Mouse (Mus musculus) cortical plate, adult 2 months (tissue): Measurements from ENCODE around the gene Lrrc75a. TPM values are rescaled to one million over a fixed set of nuclear protein-coding genes. Genes with fewer than 3 reads are reported as not detected.

Experiments used
- H3K27ac ChIP-seq: fragments of 200-500 bp; 2 replicates; pipeline ENCODE4 v1.5.1; 2012; ENCODE audit warnings: low read length, control low read depth, inconsistent platforms; ENCODE audit not compliant: insufficient read depth
- H3K4me1 ChIP-seq: fragments of 200-500 bp; 2 replicates; pipeline ENCODE4 v1.6.1; 2011; ENCODE audit warnings: low read length; ENCODE audit not compliant: control insufficient read depth, insufficient read depth
- H3K4me3 ChIP-seq: fragments of 200-500 bp; 2 replicates; pipeline ENCODE4 v1.5.1; 2011; ENCODE audit warnings: mild to moderate bottlenecking, low read length, control low read depth; ENCODE audit not compliant: insufficient read depth
- CTCF ChIP-seq: fragments of 200-500 bp; IDR thresholded peaks from 2 replicates; pipeline ENCODE4 v1.5.1; 2011; ENCODE audit warnings: mild to moderate bottlenecking, control low read depth, low read length; ENCODE audit not compliant: insufficient read depth; ENCODE audit errors: extremely low read depth
- POLR2A ChIP-seq: fragments of 200-500 bp; IDR thresholded peaks from 2 replicates; pipeline ENCODE4 v1.6.1; 2011; ENCODE audit warnings: mild to moderate bottlenecking, low read length, control low read depth; ENCODE audit not compliant: insufficient read depth; ENCODE audit errors: extremely low read depth
- polyA plus RNA-seq: library from polyadenylated mRNA; depleted of rRNA; stranded (reverse); fragments of >200 nt; gene quantifications from 2 replicates; pipeline ENCODE4 v1.2.3, GENCODE M21; 2012

Gene Lrrc75a
- polyA plus RNA-seq, 1 experiment, result 22.1 TPM

DNA sequence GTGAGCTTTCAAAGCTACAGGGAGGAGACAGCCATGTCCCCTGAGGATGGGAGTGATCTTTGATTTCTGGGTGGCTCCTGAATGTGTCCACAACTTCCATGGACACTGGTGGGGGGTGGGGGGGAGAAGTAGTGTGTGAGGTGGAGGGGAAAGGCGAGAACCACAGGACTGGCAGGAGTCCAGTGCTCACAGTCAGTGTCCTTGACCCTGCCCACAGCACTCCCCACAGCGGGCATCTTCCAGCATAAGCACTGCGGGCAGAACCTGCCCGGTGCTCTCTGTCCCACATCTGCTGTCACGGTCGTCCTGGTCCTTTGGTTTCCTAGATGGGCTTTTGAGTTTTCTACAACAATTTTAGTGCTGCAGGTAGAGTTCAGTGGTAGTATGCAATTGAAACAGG lies 10.5 kb downstream of the Lrrc75a start:
- Histone ChIP-seq H3K4me3 (no peak overlapping the region), H3K27ac (no peak overlapping the region), H3K4me1 (peaks cover 7% of the 10 kb centered on the region; the same call in 1 of the 2 replicates)
- TF ChIP-seq POLR2A (no peak), CTCF (no peak)

DNA sequence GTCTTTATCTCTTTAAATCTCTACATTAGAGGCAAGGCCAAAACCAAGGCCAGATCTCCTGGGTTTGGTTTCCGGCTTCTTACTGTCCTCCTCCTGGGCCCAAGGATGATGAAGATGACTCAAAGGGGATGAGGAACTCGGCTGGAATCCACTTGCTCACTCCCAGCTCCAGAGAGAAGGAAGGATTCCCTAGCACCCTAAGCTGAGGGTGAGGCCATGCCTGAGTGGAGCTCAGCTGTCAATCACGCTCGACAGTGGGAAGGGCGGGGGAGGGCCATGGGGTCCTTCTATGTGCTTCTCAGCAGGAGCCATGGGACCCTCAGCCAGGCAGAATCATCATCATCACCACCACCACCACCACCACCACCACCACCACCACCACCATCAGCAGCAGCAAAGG lies 10.9 kb downstream of the Lrrc75a start:
- TF ChIP-seq CTCF, result no peak
- no peak for TF ChIP-seq POLR2A
- Histone ChIP-seq H3K27ac (0 out of 2 replicates have a peak overlapping the region, but pooled peaks have one; percentile 25), H3K4me3 (no peak overlapping the region), H3K4me1 (peaks cover 5% of the 10 kb centered on the region; the same call in 1 of the 2 replicates)

DNA sequence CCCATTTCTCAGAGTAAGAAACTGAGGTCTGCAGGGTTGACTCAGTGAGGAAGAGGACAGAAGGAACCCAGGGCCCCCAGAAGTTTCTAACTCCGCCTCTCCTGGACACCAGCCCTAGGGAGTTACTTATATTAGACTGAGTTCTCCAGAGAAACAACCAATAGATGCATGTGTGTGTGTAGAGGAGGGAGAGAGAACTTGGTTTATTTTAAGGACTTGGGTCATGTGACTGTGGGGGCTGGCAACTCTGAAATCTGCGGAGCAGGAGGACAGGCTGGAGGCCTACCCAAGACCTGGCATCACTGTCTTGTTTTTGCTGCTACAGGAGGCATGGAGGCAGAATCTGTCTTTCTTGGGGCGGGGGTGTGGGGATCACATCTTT lies 11.5 kb downstream of the Lrrc75a start:
- Histone ChIP-seq H3K27ac (0 out of 2 replicates have a peak overlapping the region, but pooled peaks have one; percentile 25), H3K4me3 (no peak overlapping the region), H3K4me1 (peaks cover 5% of the 10 kb centered on the region; the same call in 1 of the 2 replicates)
- TF ChIP-seq CTCF, result no peak
- 0 out of 2 replicates have a peak, but pooled peaks have one; percentile 29 for TF ChIP-seq POLR2A

GRCm38 (mm10) chr11:62636105-62636839 lies 12.1 kb downstream of the Lrrc75a start:
- peaks cover 5% of the 10 kb centered on the region; the same call in 1 of the 2 replicates for H3K4me1 ChIP-seq
- 0 out of 2 replicates have a peak overlapping the region, but pooled peaks have one; percentile 54 for H3K27ac ChIP-seq
- no peak for TF ChIP-seq CTCF
- no peak for TF ChIP-seq POLR2A
- H3K4me3 ChIP-seq, result no peak overlapping the region

DNA sequence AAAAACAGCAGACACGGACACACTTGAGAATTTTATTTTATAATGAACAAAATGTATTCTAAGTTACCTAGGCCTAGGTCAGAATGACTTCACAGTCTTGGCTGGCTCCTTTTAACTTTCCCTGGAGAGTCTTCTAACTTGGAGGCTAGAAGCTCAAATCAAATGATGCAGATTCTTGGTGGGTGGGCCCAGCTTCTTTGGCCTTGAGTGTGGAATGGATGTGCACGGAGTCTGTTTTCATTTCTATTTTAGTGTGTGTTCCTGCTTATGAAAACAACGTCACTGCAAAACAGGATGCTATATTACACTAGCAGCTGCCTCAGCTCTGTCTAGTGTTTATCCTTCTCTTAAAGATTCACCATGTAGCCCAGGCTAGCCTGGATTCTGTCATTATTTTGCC lies 12.9 kb downstream of the Lrrc75a start:
- Histone ChIP-seq H3K27ac (no peak overlapping the region), H3K4me1 (peaks cover 7% of the 10 kb centered on the region; the same call in 1 of the 2 replicates), H3K4me3 (no peak overlapping the region)
- no peak for TF ChIP-seq POLR2A
- no peak for TF ChIP-seq CTCF

DNA sequence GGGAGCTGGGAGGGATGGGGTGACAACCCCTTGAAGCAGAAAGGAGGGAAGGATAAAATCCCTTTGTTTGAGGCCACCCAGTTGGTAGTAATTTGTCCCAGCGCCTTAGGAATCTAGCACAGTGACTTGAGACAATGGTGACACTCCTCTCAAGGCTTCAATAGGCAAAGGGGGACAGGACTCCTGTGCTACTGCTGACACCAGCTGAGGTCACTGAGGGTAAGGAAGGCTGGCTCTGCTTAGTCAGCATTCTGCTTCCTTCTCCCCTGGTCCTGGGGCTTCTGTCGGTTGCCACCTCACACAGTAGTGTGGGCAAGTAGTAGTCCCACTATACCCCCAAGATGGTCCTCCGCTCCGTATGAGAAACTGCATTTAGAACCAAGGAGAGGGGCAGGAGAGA lies 17.2 kb downstream of the Lrrc75a start:
- TF ChIP-seq POLR2A (no peak), CTCF (no peak)
- H3K4me3 ChIP-seq, result no peak overlapping the region
- peaks cover 6% of the 10 kb centered on the region for H3K4me1 ChIP-seq
- no peak overlapping the region for H3K27ac ChIP-seq

GRCm38 (mm10) chr11:62630225-62630821 lies 18.0 kb downstream of the Lrrc75a start:
- H3K4me1 ChIP-seq, result peaks cover 6% of the 10 kb centered on the region
- H3K27ac ChIP-seq, result no peak overlapping the region
- TF ChIP-seq CTCF, result no peak
- no peak for TF ChIP-seq POLR2A
- H3K4me3 ChIP-seq, result no peak overlapping the region

GRCm38 (mm10) chr11:62629352-62630224 lies 18.7 kb downstream of the Lrrc75a start:
- H3K27ac ChIP-seq, result no peak overlapping the region
- no peak for TF ChIP-seq CTCF
- no peak for TF ChIP-seq POLR2A
- H3K4me1 ChIP-seq, result peaks cover 7% of the 10 kb centered on the region
- no peak overlapping the region for H3K4me3 ChIP-seq

DNA sequence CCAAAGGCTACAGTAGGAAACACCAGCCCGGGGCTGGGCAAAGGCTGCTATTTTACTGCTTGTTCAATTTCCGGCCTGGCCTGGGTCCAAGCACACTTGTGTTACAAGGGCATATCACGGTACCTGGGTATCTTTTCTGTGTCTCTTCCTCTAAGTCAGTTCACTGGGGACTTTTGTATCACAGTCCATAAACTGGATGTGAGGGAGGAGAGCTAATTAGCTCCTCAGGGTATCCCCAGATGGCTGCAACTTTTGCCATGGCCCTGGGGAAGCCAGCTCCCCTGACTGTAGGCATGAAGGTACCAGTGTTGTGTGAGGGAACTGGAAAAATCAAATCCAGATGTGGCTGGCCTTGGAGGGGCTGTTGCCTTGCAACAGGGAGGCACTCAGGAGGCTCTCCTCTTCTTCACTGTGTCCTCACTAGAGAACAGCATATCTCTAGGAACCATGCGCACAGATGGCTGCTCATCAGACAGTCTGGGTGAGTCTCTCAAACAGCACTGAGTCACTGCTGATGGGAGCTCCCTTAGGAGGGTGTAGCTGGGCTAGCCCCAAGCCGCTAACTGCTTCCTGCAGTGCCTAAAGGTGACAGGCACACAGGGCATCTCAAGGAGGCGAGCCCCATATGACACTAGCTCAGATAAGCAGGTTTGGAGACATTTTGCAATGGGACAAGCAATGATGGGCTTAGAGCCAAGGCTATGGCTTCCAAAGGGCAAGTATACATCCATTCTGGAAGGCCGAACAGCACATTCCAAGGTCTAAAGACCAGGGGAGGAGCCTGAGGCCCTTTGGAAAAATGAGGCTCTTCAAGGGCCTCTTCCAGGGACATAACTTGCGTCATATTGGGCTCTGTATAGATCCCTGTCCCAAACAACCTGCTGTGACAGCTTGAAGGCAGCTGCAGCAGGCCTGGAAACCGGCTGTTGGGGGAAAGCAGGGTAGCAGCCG lies 23.7 kb downstream of the Lrrc75a start:
- H3K4me3 ChIP-seq, result no peak overlapping the region
- TF ChIP-seq CTCF (no peak), POLR2A (no peak)
- peak overlapping the region; percentile 43; the same call in 1 of the 2 replicates for H3K27ac ChIP-seq
- peaks cover 2% of the 10 kb centered on the region for H3K4me1 ChIP-seq
